Mouse (Mus musculus) cerebellum, adult 9-11 months (tissue): Measurements from ENCODE around the gene Stk38.
A peak's percentile ranks its signal among the peaks of the same experiment; 100 is the strongest.
"Not testable (repeated sequence)": the region's sequence is repeated elsewhere in the genome, so short reads cannot be mapped to it uniquely, and the experiment has no call there.

Experiments
- DNase-seq: peaks from one replicate; pipeline ENCODE4 v3.0.0; 2022

The Stk38 gene

GRCm38 (mm10) chr17:29034264-29034663 is 26.5 kb upstream of the Stk38 start:
- no peak for DNase-seq

GRCm38 (mm10) chr17:29033569-29034061 is 25.8 kb upstream of the Stk38 start:
- no peak for DNase-seq

- peak; percentile 99 for DNase-seq
These were observed 24.7 kb upstream of the Stk38 start, which contains the start of gene Srsf3 for GRCm38 (mm10) chr17:29032274-29033069. Gene Srsf3 (plus strand): TSS chr17:29032628.

- no peak for DNase-seq
These were observed 24.0 kb upstream of the Stk38 start for GRCm38 (mm10) chr17:29031771-29032273.

- DNase-seq = not testable (repeated sequence)
These were observed 23.4 kb upstream of the Stk38 start for GRCm38 (mm10) chr17:29031085-29031711.

GRCm38 (mm10) chr17:29030321-29031034 is 22.7 kb upstream of the Stk38 start:
- no peak for DNase-seq

- no peak for DNase-seq
These were observed 19.0 kb upstream of the Stk38 start for GRCm38 (mm10) chr17:29026652-29027356.

GRCm38 (mm10) chr17:29024896-29025565 is 17.2 kb upstream of the Stk38 start:
- no peak for DNase-seq

GRCm38 (mm10) chr17:29024047-29024892 is 16.5 kb upstream of the Stk38 start:
- DNase-seq = no peak

GRCm38 (mm10) chr17:29023346-29023745 is 15.6 kb upstream of the Stk38 start:
- DNase-seq = no peak

- no peak for DNase-seq
These were observed 14.5 kb upstream of the Stk38 start for GRCm38 (mm10) chr17:29022230-29022819.

- DNase-seq = no peak
These were observed 12.6 kb upstream of the Stk38 start for GRCm38 (mm10) chr17:29020444-29020843.

GRCm38 (mm10) chr17:29019391-29019790 is 11.6 kb upstream of the Stk38 start:
- no peak for DNase-seq

GRCm38 (mm10) chr17:29018292-29018984 is 10.6 kb upstream of the Stk38 start:
- DNase-seq = no peak

- DNase-seq = no peak
These were observed 8.9 kb upstream of the Stk38 start for GRCm38 (mm10) chr17:29016705-29017104.

- DNase-seq = no peak
These were observed 7.8 kb upstream of the Stk38 start for GRCm38 (mm10) chr17:29015638-29016037.

- DNase-seq = no peak
These were observed 6.4 kb upstream of the Stk38 start for GRCm38 (mm10) chr17:29014235-29014634.

GRCm38 (mm10) chr17:29009181-29009580 is 1.4 kb upstream of the Stk38 start:
- DNase-seq = no peak

- no peak for DNase-seq
These were observed 493 bp upstream of the Stk38 start for GRCm38 (mm10) chr17:29008326-29008650.

- DNase-seq = no peak
These were observed 553 bp downstream of the Stk38 start for GRCm38 (mm10) chr17:29007243-29007640.
